Mouse (Mus musculus) kidney, adult 2 months (tissue): ENCODE results near the gene Vps4a.

Experiments used
- CTCF ChIP-seq: fragments of 200-500 bp; conservative IDR thresholded peaks from 2 replicates; pipeline ENCODE4 v1.5.1; 2011; ENCODE audit warnings: low read depth, mild to moderate bottlenecking, control low read depth, low read length, moderate library complexity, mixed read lengths; ENCODE audit not compliant: insufficient read depth, insufficient read length
- POLR2A ChIP-seq: fragments of 200-500 bp; IDR thresholded peaks from one replicate; pipeline ENCODE4 v1.6.1; 2011; ENCODE audit warnings: low read depth, low read length, control low read depth

DNA sequence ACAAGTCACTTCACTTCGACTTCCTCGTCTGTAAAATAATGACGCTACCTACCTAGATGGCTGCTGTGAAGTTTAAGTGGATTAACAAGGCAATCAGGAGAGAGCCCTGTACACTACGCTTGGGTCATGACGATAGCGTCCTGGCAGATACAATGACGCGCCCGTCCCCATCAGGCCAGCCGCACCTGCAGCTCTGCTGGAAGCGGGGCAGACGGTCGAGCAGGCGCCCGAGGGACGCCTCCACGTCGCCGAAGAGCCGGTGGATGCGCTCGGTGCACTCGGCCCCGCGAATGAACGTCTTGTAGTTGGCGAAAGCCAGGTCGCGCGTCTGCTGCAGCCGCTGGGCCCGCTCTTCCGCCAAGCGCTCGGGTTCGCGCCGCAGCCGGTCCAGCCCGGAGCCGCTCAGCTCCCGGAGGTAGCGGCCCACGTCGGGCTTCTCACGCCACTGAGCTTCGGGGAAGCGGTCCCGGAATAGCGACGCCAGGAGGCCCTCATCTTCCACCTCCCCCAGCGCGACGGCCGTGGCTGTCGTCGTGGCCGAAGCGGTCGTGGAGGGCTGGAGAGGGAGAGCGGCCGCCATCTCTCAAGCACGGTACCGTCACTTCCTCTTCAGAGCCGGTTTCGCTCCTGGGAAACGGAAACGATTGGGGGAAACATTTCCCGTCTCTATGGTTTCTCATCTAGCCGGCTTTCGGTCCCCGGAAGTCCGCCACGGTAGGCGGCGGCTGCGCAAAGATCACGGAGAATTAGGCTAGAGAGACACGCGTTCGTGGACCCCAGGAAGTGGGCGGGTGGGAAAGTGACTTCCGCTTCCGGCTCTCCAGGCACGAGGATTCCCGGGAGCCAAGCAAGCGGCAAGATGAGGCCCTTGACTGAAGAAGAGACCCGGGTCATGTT lies 25.3 kb downstream of the Vps4a start, which contains the start of the genes Cog8 and Nip7:
- TF ChIP-seq POLR2A (peak; percentile 48), CTCF (no peak)
